Mouse (Mus musculus) 3T3-L1 (cell line): ENCODE data around the gene Hist1h2ai.

Source experiments
- DNase-seq: peaks from one replicate; pipeline ENCODE4 v3.0.0-alpha.2; 2015; ENCODE audit warnings: low read depth, low spot score

The Hist1h2ai gene

DNA sequence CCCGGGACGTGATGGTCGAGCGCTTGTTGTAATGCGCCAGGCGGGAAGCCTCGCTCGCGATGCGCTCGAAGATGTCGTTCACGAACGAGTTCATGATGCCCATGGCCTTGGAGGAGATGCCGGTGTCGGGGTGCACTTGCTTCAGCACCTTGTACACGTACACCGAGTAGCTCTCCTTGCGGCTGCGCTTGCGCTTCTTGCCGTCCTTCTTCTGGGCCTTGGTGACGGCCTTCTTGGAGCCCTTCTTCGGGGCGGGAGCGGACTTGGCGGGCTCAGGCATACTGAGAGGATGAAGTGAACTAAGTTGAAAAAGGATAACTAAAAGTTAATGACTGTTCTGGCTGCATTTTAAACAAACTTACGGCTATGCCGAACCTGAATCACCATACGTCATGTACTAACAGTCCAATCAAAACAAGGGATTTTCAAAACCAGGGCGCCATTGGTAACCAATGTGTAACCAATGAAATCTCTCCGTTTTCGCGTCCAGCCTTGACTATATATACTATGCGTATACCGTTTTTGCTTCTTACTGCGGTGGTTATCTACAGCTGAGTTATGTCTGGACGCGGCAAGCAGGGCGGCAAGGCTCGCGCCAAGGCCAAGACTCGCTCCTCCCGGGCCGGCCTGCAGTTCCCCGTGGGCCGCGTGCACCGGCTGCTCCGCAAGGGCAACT is at the start of gene Hist1h2ai, which contains the start of gene Hist1h2bl:
TSS of gene Hist1h2ai (plus strand) at position 559 of the 676 bp plus-strand sequence.
TSS of gene Hist1h2bl (minus strand) at position 280 of the 676 bp plus-strand sequence.
- peak; percentile 97 for DNase-seq

DNA sequence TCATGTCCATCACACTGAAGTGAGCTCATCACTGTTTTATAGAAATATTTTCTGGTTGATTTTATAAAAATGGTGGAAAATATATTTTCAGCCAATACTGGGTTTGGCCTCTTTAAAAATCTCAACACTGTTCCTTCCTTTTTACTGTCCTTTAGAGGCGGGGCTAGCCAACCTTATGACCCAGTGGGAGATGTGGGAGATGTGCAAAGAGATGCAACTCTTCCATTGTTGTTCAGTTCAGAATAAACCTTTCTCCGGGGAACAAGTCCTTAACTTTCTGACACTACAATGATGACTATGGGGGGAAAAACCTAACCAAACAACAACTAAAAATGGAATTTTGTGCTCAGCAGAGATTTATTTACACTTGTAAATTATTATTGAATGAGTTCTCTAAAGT is 38.9 kb upstream of the Hist1h2ai start, which contains the start of gene Olfr1360:
TSS of gene Olfr1360 (minus strand) at position 101 of the 400 bp plus-strand sequence.
- DNase-seq = no peak

- no peak for DNase-seq
Measured at GRCm38 (mm10) chr13:21697811-21698210, 18.4 kb upstream of the Hist1h2ai start, which contains the start of gene Olfr1359. Gene Olfr1359 (plus strand): TSS chr13:21698111.

DNA sequence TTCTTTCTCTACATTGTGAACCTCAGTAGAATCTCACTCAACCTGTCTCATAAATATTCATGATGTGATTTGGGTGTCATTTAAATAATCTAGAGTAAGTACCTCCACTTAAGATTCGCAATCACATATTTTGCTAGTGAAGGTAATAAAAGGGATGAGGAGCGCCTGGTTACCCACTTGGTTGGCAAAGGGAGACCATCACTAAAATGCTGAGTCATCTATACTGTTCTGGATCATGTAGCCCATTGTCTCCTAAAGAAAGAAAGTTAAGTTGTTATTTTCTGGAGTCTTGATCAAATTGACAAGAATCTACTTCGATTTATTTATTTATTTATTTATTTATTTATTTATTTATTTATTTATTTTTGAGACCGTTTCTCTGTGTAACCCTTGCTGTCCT is 9.6 kb upstream of the Hist1h2ai start:
- no peak for DNase-seq

DNA sequence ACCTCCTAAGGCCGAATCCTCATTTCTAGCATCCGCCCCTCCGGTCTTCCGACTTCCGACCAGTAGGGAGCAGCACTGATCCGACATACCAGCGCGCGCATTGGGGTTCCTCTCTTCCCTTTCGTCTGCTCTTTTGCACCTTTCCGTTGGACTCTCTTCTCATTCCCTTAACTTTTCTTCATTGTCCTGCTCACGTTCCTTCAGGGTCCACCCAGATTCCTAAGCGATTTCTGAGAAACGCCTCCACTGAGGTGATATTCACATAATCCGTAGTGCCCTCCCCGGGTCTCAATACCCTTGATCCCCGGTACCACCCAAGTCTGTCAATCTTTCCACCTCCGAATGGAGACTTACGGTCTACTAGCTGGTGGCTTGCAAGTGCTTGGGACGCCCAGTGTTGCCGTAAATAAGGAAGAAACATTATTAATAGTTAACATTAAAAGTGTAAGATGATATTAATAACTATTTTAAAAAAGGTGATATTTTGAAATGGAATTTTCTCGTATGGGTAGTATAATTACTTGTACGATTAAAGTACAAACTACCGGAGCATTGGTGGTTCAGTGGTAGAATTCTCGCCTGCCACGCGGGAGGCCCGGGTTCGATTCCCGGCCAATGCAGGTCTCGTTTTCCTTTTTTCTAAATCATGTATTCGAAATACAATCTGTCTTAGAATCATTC is 6.1 kb upstream of the Hist1h2ai start:
- DNase-seq = peak; percentile 91

DNA sequence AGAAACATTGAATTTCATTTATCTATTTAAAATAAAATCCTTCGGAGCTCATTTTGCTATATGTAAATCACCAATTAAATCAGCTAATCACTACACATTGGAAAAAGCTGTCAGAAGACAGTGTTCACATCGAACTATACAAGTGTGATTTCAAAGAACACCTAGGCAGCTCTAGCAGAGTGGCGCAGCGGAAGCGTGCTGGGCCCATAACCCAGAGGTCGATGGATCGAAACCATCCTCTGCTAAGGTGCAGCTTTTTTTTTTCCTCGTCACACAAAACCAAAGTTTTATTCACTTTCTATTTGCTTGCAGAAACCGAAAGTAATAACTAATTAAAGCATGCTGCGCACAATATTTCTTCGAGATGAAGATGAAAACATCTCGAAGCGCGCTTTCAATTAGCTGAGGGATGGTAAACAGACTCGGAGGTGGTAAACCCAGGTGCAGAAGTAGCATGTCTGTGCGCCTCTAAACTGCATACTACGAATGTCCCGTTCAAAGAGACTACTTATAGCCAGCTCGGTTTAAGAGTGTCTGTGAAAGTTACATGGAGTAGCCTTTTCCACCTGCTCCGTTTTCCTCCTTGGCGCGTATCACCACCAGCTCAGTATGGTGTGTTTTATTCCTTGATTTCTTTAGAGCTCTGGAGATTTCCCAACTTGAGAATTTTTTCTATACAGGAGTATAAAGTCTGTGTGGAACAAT is 5.2 kb upstream of the Hist1h2ai start:
- peak; percentile 81 for DNase-seq

DNA sequence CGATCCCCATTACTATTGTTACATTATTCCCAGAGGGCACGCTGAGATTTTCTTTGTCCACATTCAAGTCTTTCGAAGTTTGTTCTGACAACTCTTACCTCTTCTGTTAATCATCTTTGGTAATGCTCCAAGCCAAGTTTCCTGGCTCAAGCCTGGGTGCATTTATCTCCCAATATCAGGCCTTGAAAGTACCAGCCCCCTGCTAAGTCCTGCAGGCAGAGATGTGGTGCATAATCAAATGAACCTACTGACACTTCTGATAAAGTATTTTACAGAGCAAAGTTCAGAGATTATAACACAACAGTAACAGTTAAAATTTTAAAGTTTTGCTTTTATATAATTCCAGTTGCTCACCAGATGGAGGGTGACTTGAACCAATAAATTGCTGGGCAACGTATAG is 4.5 kb upstream of the Hist1h2ai start:
- DNase-seq = peak; percentile 32

GRCm38 (mm10) chr13:21714725-21715124 is 1.5 kb upstream of the Hist1h2ai start:
- DNase-seq = peak; percentile 89

DNA sequence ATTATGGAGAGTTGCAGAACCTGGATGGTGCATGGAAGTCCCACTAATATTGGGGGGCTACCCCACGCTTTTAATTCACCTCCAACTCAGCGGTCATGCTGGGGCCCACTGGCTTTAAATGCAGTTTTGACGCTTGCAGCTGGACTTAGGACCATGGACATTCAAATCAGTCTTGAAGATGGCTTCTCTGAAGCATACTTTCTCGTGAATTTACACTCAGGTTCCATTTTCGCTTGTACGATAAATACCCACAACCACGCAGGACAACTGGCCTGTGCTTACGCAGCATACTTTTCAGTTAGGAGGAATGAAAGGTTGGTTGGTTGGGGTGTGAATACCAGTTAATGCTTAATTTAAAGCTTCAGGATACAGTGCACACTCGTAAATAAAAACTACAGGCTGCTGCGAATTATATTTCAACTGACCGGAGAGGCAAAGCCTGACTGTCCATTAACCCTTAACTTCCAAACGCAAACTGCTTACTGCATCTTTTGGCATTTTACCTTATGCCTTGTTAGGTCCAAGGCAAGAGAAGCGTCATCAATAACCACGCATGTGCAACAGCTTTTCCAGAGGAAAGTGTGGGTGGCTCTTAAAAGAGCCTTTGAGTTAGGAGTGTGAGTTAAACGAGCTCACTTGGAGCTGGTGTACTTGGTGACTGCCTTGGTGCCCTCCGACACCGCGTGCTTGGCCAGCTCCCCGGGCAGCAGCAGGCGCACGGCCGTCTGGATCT is 925 bp upstream of the Hist1h2ai start:
- peak; percentile 70 for DNase-seq

DNA sequence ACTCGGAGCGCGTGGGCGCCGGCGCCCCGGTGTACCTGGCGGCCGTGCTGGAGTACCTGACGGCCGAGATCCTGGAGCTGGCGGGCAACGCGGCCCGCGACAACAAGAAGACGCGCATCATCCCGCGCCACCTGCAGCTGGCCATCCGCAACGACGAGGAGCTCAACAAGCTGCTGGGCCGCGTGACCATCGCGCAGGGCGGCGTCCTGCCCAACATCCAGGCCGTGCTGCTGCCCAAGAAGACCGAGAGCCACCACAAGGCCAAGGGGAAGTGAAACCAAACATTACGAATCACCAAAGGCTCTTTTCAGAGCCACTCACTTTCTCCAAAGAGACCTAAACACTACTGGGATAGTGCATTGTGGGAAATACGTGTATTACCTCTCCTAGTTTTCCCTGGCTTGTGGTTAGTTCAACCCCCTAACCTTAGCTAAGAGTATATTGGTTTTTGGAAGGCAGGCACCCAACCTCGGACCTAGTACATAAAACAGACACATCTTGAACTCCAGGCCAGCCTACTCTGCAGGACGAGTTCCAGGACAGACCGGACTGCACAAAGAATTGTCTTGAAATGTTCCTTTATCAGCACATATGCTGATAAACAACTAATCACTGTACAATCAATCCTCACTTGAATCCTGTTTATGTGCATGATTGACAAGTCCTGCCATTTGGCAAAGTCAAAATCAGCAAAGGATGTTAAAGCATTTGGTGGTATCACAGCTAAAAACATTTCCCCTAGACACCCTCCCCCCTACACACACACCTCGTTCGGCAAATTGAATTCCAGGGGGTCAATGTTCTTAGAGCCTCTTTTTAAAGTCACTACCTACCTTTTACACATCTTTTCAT is 544 bp downstream of the Hist1h2ai start:
- peak; percentile 76 for DNase-seq

DNA sequence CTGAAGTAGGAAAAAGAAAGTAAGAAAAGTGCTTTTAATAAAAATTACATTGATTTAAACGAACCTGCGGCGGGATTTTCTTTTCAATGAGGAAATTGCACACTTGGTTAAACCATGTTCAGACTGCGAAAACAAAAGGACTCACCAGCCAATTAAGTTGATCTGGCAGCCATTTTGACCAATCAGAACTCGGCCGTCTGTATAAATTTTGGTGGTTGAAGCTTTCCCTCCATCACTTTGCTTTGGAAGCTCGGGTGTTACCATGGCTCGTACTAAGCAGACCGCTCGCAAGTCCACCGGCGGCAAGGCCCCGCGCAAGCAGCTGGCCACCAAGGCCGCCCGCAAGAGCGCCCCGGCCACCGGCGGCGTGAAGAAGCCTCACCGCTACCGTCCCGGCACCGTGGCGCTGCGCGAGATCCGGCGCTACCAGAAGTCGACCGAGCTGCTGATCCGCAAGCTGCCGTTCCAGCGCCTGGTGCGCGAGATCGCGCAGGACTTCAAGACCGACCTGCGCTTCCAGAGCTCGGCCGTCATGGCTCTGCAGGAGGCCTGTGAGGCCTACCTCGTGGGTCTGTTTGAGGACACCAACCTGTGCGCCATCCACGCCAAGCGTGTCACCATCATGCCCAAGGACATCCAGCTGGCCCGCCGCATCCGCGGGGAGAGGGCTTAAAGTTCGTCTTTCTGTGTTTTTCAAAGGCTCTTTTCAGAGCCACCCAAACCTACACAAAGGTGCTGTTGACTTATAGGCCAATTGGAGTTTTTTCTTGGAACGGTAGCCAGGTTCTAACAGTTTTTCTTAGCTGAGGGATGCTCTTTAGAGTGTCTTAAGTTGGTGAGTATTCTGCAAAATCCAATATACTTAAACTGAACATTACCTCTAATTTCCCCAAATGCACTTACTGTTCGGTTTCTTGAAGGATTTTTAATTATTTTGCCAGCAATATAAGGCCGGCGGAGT is 1.5 kb downstream of the Hist1h2ai start, which contains the start of gene Hist1h3h:
TSS of gene Hist1h3h (plus strand) at position 263 of the 961 bp plus-strand sequence.
- peak; percentile 95 for DNase-seq

DNA sequence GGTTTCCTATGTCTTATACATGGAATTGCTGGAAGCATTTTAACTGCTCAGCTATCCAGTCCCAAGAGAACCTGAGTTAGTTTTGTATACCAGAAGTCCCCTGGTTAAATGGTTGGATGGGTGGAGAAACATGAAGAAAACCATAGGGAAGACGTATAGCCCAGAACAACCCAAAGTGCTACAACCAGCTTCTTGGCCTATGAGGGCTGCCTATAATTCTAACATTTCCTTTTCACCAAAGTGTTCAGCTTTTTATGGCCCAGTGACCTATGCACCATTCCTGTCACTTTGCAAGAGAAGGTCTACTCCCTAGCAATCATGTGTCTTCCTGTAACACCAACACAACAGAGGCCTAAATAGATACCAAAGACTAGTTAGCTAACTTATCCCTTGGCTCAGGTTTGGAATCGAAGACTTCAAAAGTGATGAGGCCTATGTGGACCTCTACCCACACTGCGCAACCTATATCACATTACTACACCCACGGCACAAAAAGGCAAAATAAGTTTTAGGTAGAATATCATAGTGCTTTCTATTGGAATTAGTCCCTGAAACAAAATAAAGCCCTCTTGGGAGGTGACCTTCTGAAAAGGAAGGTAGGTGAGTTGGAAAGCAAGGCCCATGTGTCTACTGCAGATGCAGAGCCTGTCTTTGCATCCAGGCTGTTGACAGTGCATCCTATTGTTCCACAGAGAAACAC is 2.3 kb downstream of the Hist1h2ai start:
- peak; percentile 66 for DNase-seq

- DNase-seq = peak; percentile 58
Measured at GRCm38 (mm10) chr13:21721107-21721756, 5.0 kb downstream of the Hist1h2ai start.

- peak; percentile 95 for DNase-seq
Measured at GRCm38 (mm10) chr13:21721757-21722372, 5.6 kb downstream of the Hist1h2ai start, which contains the start of gene Hist1h2bm. Gene Hist1h2bm (plus strand): TSS chr13:21722044.

DNA sequence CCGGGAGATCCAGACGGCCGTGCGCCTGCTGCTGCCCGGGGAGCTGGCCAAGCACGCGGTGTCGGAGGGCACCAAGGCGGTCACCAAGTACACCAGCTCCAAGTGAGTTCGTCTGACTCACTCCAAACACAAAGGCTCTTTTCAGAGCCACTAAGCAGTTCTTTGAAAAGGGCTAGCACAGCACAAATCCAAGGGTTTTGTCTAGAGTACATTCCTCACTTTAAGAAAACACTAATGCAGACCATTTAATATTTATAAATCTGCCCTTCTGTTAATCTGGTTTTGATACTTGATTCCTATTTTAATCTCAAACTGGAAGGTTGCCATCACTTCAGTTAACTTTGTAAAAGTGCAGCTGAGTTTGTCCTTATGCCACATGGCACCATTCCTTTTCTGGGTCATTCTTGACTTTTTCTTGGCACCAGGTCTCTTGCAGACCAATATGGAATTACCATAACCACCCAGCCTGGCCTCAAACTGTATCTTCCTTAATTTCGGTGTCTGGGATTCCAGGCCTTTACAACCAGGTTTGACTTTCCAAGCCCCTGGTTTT is 6.2 kb downstream of the Hist1h2ai start:
- DNase-seq = peak; percentile 75

DNA sequence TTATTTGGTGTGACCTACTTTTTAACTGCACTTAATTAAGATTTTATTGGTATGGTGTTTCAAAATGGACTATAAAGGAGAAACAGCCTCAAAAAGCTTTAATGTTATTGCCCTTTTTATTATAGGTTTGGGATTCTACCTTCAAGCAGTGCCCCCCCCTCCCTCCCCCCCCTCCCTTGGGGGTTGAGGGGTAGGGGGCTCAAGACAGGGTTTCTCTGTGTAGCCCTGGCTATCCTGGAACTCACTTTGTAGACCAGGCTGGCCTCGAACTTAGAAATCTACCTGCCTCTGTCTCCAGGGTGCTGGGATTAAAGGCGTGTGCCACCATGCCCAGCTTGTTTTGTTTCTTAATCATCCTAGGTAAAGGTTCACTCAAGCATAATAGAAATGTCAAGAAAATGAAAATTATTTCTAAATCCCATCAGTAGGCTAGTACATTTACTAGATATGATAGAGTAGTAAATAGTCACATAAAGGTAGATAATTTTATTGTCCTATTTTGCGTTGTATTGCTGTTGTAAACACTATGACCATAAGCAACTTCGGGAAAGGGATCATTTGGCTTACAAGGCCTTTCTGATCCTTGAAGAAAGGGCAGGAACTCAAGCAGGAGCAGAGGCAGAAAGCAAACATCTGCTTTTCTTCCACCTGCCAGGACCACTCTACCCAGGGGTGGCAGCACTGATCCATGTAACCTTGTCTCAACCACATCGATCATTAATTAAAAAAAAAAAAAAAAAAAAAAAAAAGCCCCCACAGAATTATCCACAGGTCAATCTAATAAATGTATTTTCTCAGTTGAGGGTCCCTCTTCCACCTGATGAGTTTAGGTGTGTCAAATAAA is 7.0 kb downstream of the Hist1h2ai start:
- DNase-seq = peak; percentile 36
